Mouse (Mus musculus): ENCODE measurements around the gene Phactr2.

- TF ChIP-seq POLR2A (IDR thresholded peaks at IDR 0.05; ENCODE audit: control insufficient read depth in 1 of 2, insufficient read depth in 1 of 2, low read depth in 1 of 2, low read length in 2 of 2, poor library complexity in 1 of 2) = no peak
- no peak for TF ChIP-seq USF1 (IDR thresholded peaks at IDR 0.05; ENCODE audit: low read depth, low read length)
- TF ChIP-seq CTCF (IDR thresholded peaks at IDR 0.05 in 2 of 3, conservative IDR thresholded peaks at IDR 0.05 in 1 of 3; ENCODE audit: control insufficient read depth in 1 of 3, insufficient read depth in 1 of 3, low read depth in 2 of 3, low read length in 3 of 3, poor library complexity in 1 of 3, severe bottlenecking in 1 of 3) = no peak
- no peak for TF ChIP-seq EP300 (IDR thresholded peaks at IDR 0.05; ENCODE audit: low read depth in 1 of 2, low read length in 2 of 2)
- no peak for TF ChIP-seq ZC3H11A (IDR thresholded peaks at IDR 0.05; ENCODE audit: low read depth, low read length)
- no peak for TF ChIP-seq GATA1 (IDR thresholded peaks at IDR 0.05; ENCODE audit: low read depth, low read length)
- no peak for TF ChIP-seq GABPA (IDR thresholded peaks at IDR 0.05; ENCODE audit: low read depth, low read length)
- no peak for TF ChIP-seq UBTF (IDR thresholded peaks at IDR 0.05; ENCODE audit: borderline replicate concordance, insufficient read depth, low read depth, low read length)
- no peak for TF ChIP-seq ZNF384 (IDR thresholded peaks at IDR 0.05; ENCODE audit: low read depth, low read length)
- TF ChIP-seq SMC3 (IDR thresholded peaks at IDR 0.05; ENCODE audit: low read depth, low read length) = no peak
- no peak for TF ChIP-seq CHD2 (IDR thresholded peaks at IDR 0.05; ENCODE audit: low read length)
Observed at GRCm38 (mm10) chr10:13209930-13210637, 264.1 kb downstream of the Phactr2 start.
